Comparison of ENCODE assay signal across 8 mouse cellular contexts in the genomic region with DNA sequence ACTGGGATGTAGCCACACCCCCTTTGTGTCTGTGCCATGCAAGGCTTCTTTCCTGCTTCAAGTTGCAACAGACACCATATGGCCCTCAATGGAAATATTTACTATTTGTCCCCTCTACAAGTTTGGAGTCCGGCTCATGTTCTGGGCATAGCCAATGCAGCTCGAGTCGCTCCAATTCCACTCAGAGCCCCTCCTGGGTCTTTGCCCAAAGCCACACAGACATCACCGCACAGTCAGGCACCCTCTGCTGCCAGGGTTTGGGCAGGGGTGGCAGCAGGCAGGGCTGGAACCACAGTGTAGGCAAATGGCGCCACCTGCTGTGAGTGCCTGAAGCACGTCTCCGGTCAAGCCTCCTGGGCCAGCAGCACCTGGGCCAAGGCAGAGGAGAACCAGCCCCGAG. TPM values are rescaled to one million over a fixed set of nuclear protein-coding genes. Genes with fewer than 3 reads are reported as not detected.
DNase-seq lines count a peak whose midpoint lies in the region; ATAC-seq and TF ChIP-seq lines count a peak whose summit lies in the region.

No protein-coding gene starts in this region.

- TF ChIP-seq POLR2A in testis, adult 2 months (IDR thresholded peaks at IDR 0.05; ENCODE audit: control insufficient read depth, low read depth, low read length) = no peak

- no peak overlapping the region for H3K9ac ChIP-seq in kidney, embryonic 16.5 days (replicated peaks; ENCODE audit: low read length)
- no peak overlapping the region for H3K9ac ChIP-seq in liver, embryonic 13.5 days
- H3K9ac ChIP-seq in stomach, postnatal 0 days (ENCODE audit: low read length) = no peak overlapping the region

- ATAC-seq in kidney, embryonic 16.5 days (ENCODE audit: low FRiP score, low TSS enrichment) = peak; percentile 75
- 0 out of 2 replicates have a peak, but pooled peaks have one; percentile 21 for ATAC-seq in liver, embryonic 13.5 days (ENCODE audit: low read depth)
- ATAC-seq in stomach, postnatal 0 days (ENCODE audit: low FRiP score, low TSS enrichment) = peak; percentile 51

- no peak for TF ChIP-seq EP300 in stomach, postnatal 0 days (optimal IDR thresholded peaks at IDR 0.05)

- DNase-seq in testis, postnatal 14 days (ENCODE audit: low spot score) = no peak
- peak; percentile 72 for DNase-seq in embryo, embryonic 10.5 days (ENCODE audit: low spot score)
- DNase-seq in gastrocnemius, postnatal 36 days = peak; percentile 43 to 49
- no peak for DNase-seq in liver, embryonic 13.5 days
- peak; percentile 66 for DNase-seq in neural tube, embryonic 10.5 days (ENCODE audit: extremely low spot score, low spot score)
- peak; percentile 63 for DNase-seq in stomach, postnatal 0 days (ENCODE audit: low spot score)

- WGBS in kidney, embryonic 16.5 days = 18% methylated on average over 8 of the region's 8 CpGs
- 38% methylated on average over 8 of the region's 8 CpGs for WGBS in liver, embryonic 13.5 days (ENCODE audit: insufficient replicate concordance)
- 27% methylated on average over 8 of the region's 8 CpGs for WGBS in stomach, postnatal 0 days

- H3K27ac ChIP-seq in testis, adult 2 months (ENCODE audit: control insufficient read depth, insufficient read depth, low read depth, low read length) = no peak overlapping the region
- no peak overlapping the region for H3K27ac ChIP-seq in kidney, embryonic 16.5 days (ENCODE audit: low read length)
- H3K27ac ChIP-seq in liver, embryonic 13.5 days = no peak overlapping the region
- no peak overlapping the region for H3K27ac ChIP-seq in stomach, postnatal 0 days (replicated peaks)

- no peak overlapping the region for H3K4me3 ChIP-seq in testis, adult 2 months (ENCODE audit: control insufficient read depth, low read depth, low read length)
- no peak overlapping the region for H3K4me3 ChIP-seq in kidney, embryonic 16.5 days (ENCODE audit: low read length)
- no peak overlapping the region for H3K4me3 ChIP-seq in liver, embryonic 13.5 days (replicated peaks)
- H3K4me3 ChIP-seq in stomach, postnatal 0 days (ENCODE audit: low read depth, low read length) = no peak overlapping the region

- intact Hi-C loops in gastrocnemius, postnatal 36 days (cut with DNase I) = loop anchor here (1.0 kb wide), 1 partner anchor 201 kb away; no protein-coding TSS in a partner anchor

- no peaks in the 10 kb centered on the region for H3K9me3 ChIP-seq in kidney, embryonic 16.5 days (ENCODE audit: low read length)
- H3K9me3 ChIP-seq in liver, embryonic 13.5 days (replicated peaks) = no peaks in the 10 kb centered on the region
- no peaks in the 10 kb centered on the region for H3K9me3 ChIP-seq in stomach, postnatal 0 days (ENCODE audit: control insufficient read depth, low read length)

- no peaks in the 10 kb centered on the region for H3K4me1 ChIP-seq in testis, adult 2 months (ENCODE audit: control insufficient read depth, insufficient read depth, low read length)
- H3K4me1 ChIP-seq in kidney, embryonic 16.5 days (ENCODE audit: insufficient read depth, low read length) = peaks cover 17% of the 10 kb centered on the region
- no peaks in the 10 kb centered on the region for H3K4me1 ChIP-seq in liver, embryonic 13.5 days (replicated peaks)
- H3K4me1 ChIP-seq in stomach, postnatal 0 days (replicated peaks; ENCODE audit: control insufficient read depth, insufficient read depth) = no peaks in the 10 kb centered on the region

- no peak overlapping the region for H3K4me2 ChIP-seq in kidney, embryonic 16.5 days (replicated peaks; ENCODE audit: low read depth, low read length)
- H3K4me2 ChIP-seq in liver, embryonic 13.5 days = no peak overlapping the region
- no peak overlapping the region for H3K4me2 ChIP-seq in stomach, postnatal 0 days (replicated peaks; ENCODE audit: low read depth)

- peaks cover 4% of the 10 kb centered on the region; the same call in 1 of the 2 replicates for H3K36me3 ChIP-seq in testis, adult 2 months (ENCODE audit: control insufficient read depth, insufficient read depth, low read length)
- peaks cover 16% of the 10 kb centered on the region for H3K36me3 ChIP-seq in kidney, embryonic 16.5 days (ENCODE audit: insufficient read depth, low read length)
- peaks cover 33% of the 10 kb centered on the region for H3K36me3 ChIP-seq in liver, embryonic 13.5 days
- H3K36me3 ChIP-seq in stomach, postnatal 0 days (ENCODE audit: control insufficient read depth, insufficient read depth, low read length) = peaks cover 11% of the 10 kb centered on the region; the same call in 1 of the 2 replicates

- TF ChIP-seq CTCF in testis, adult 2 months (IDR thresholded peaks at IDR 0.05; ENCODE audit: control insufficient read depth, insufficient read depth, insufficient replicate concordance, low read depth, low read length) = peak; percentile 73; the same call in 1 of the 2 replicates
- TF ChIP-seq CTCF in stomach, postnatal 0 days (IDR thresholded peaks at IDR 0.05; ENCODE audit: low read depth) = peak; percentile 88

- H3K27me3 ChIP-seq in testis, adult 2 months (ENCODE audit: control insufficient read depth, insufficient read depth, low read length) = no peaks in the 10 kb centered on the region
- H3K27me3 ChIP-seq in kidney, embryonic 16.5 days (ENCODE audit: insufficient read depth, low read length) = 0 out of 2 replicates have a peak, but pooled peaks cover 4% of the 10 kb centered on the region
- no peaks in the 10 kb centered on the region for H3K27me3 ChIP-seq in liver, embryonic 13.5 days
- no peaks in the 10 kb centered on the region for H3K27me3 ChIP-seq in stomach, postnatal 0 days (ENCODE audit: control insufficient read depth, insufficient read depth, low read length)

RNA-seq across cellular contexts. Expression of a gene that starts 11.8 kb away (rescaled TPM):
- 55.2 and 58.7 TPM in 2 replicates for polyA plus RNA-seq in testis, adult 2 months (2012; rRNA removed)
- total RNA-seq in gastrocnemius, postnatal 36 days (2021) = 10 to 100 TPM; 19.5 to 20.8 TPM
- polyA plus RNA-seq in kidney, embryonic 16.5 days (2015; fragmentation: Nextera tagmentation; extraction: Ambion mirVana) = 62.4 and 62.8 TPM in 2 replicates
- polyA plus RNA-seq in liver, embryonic 13.5 days (2015; fragmentation: Nextera tagmentation; extraction: Ambion mirVana) = 40.2 and 40.3 TPM in 2 replicates
- polyA plus RNA-seq in stomach, postnatal 0 days (2015; fragmentation: Nextera tagmentation; extraction: Ambion mirVana) = 38.5 and 39.3 TPM in 2 replicates

RNA-seq across cellular contexts. Expression of a gene that starts 41.2 kb away (rescaled TPM):
- 0.35 and 0.37 TPM in 2 replicates for polyA plus RNA-seq in testis, adult 2 months (2012; rRNA removed)
- under 1 TPM; 0.10 to 0.20 TPM for total RNA-seq in gastrocnemius, postnatal 36 days (2021)
- polyA plus RNA-seq in kidney, embryonic 16.5 days (2015; fragmentation: Nextera tagmentation; extraction: Ambion mirVana) = 0.77 and 0.98 TPM in 2 replicates
- not detected in 2 replicates for polyA plus RNA-seq in liver, embryonic 13.5 days (2015; fragmentation: Nextera tagmentation; extraction: Ambion mirVana)
- 0.05 and 0.08 TPM in 2 replicates for polyA plus RNA-seq in stomach, postnatal 0 days (2015; fragmentation: Nextera tagmentation; extraction: Ambion mirVana)

RNA-seq across cellular contexts. Expression of a gene that starts 50.5 kb away (rescaled TPM):
- polyA plus RNA-seq in testis, adult 2 months (2012; rRNA removed) = 13.8 and 14.3 TPM in 2 replicates
- 10 to 100 TPM; 12.2 to 14.5 TPM for total RNA-seq in gastrocnemius, postnatal 36 days (2021)
- 88.4 and 93.7 TPM in 2 replicates for polyA plus RNA-seq in kidney, embryonic 16.5 days (2015; fragmentation: Nextera tagmentation; extraction: Ambion mirVana)
- polyA plus RNA-seq in liver, embryonic 13.5 days (2015; fragmentation: Nextera tagmentation; extraction: Ambion mirVana) = 14.2 and 16.7 TPM in 2 replicates
- polyA plus RNA-seq in stomach, postnatal 0 days (2015; fragmentation: Nextera tagmentation; extraction: Ambion mirVana) = 21.2 and 22.6 TPM in 2 replicates

Comparison
In these comparisons a context has a peak if more than half of its experiments do, and no peak if none do; other contexts are left out.
1. DNase-seq: peak in embryo, embryonic 10.5 days (single experiment), gastrocnemius, postnatal 36 days (2 of 2), neural tube, embryonic 10.5 days (single experiment) and stomach, postnatal 0 days (single experiment); none in testis, postnatal 14 days (single experiment) and liver, embryonic 13.5 days (single experiment).
2. ATAC-seq: peak in every context shown above with its lines; median percentile 75 in kidney, embryonic 16.5 days; 51 in stomach, postnatal 0 days; 21 in liver, embryonic 13.5 days.